Mouse (Mus musculus): ENCODE measurements around the gene Arsg. TPM values are rescaled to one million over a fixed set of nuclear protein-coding genes. Genes with fewer than 3 reads are reported as not detected.

Arsg gene
- polyA plus RNA-seq, 1 experiment from 2014 or later: 2.9 TPM

GRCm38 (mm10) chr11:109590012-109590411 is 116.8 kb downstream of the Arsg start:
- no peak for ATAC-seq (ENCODE audit: low read depth)
- no peaks in the 10 kb centered on the region for H3K27me3 ChIP-seq (ENCODE audit: control insufficient read depth, insufficient read depth, low read length)
- H3K9me3 ChIP-seq (ENCODE audit: control insufficient read depth, low read length): no peaks in the 10 kb centered on the region
- H3K4me1 ChIP-seq (ENCODE audit: control insufficient read depth, insufficient read depth, low read length): no peaks in the 10 kb centered on the region
- no peak overlapping the region for H3K9ac ChIP-seq (replicated peaks; ENCODE audit: low read depth, low read length)
- no peaks in the 10 kb centered on the region for H3K36me3 ChIP-seq (ENCODE audit: control insufficient read depth, insufficient read depth, low read length)
- no peak overlapping the region for H3K4me2 ChIP-seq (ENCODE audit: low read depth, low read length)
- 88% methylated on average over 8 of the region's 8 CpGs for WGBS
- H3K4me3 ChIP-seq (ENCODE audit: low read depth, low read length): no peak overlapping the region
- no peak overlapping the region for H3K27ac ChIP-seq (ENCODE audit: low read depth, low read length)

GRCm38 (mm10) chr11:109591511-109591910 is 118.3 kb downstream of the Arsg start:
- Histone ChIP-seq H3K4me1 (ENCODE audit: control insufficient read depth, insufficient read depth, low read length) (no peaks in the 10 kb centered on the region), H3K9me3 (ENCODE audit: control insufficient read depth, low read length) (no peaks in the 10 kb centered on the region), H3K36me3 (ENCODE audit: control insufficient read depth, insufficient read depth, low read length) (no peaks in the 10 kb centered on the region), H3K4me2 (ENCODE audit: low read depth, low read length) (no peak overlapping the region), H3K27ac (ENCODE audit: low read depth, low read length) (no peak overlapping the region), H3K4me3 (ENCODE audit: low read depth, low read length) (no peak overlapping the region), H3K27me3 (ENCODE audit: control insufficient read depth, insufficient read depth, low read length) (no peaks in the 10 kb centered on the region), H3K9ac (replicated peaks; ENCODE audit: low read depth, low read length) (no peak overlapping the region)
- no peak for ATAC-seq (ENCODE audit: low read depth)
- WGBS: 93% methylated on average over 4 of the region's 4 CpGs

GRCm38 (mm10) chr11:109593200-109593981 is 120.2 kb downstream of the Arsg start:
- Histone ChIP-seq H3K27ac (ENCODE audit: low read depth, low read length) (no peak overlapping the region), H3K27me3 (ENCODE audit: control insufficient read depth, insufficient read depth, low read length) (no peaks in the 10 kb centered on the region), H3K9me3 (ENCODE audit: control insufficient read depth, low read length) (no peaks in the 10 kb centered on the region), H3K36me3 (ENCODE audit: control insufficient read depth, insufficient read depth, low read length) (no peaks in the 10 kb centered on the region), H3K9ac (replicated peaks; ENCODE audit: low read depth, low read length) (no peak overlapping the region), H3K4me2 (ENCODE audit: low read depth, low read length) (no peak overlapping the region), H3K4me3 (ENCODE audit: low read depth, low read length) (no peak overlapping the region), H3K4me1 (ENCODE audit: control insufficient read depth, insufficient read depth, low read length) (no peaks in the 10 kb centered on the region)
- 57% methylated on average over 6 of the region's 6 CpGs for WGBS
- no peak for ATAC-seq (ENCODE audit: low read depth)

GRCm38 (mm10) chr11:109594761-109595160 is 121.6 kb downstream of the Arsg start:
- Histone ChIP-seq H3K27ac (ENCODE audit: low read depth, low read length) (no peak overlapping the region), H3K9me3 (ENCODE audit: control insufficient read depth, low read length) (no peaks in the 10 kb centered on the region), H3K9ac (replicated peaks; ENCODE audit: low read depth, low read length) (no peak overlapping the region), H3K4me1 (ENCODE audit: control insufficient read depth, insufficient read depth, low read length) (no peaks in the 10 kb centered on the region), H3K4me2 (ENCODE audit: low read depth, low read length) (no peak overlapping the region), H3K4me3 (ENCODE audit: low read depth, low read length) (no peak overlapping the region), H3K36me3 (ENCODE audit: control insufficient read depth, insufficient read depth, low read length) (no peaks in the 10 kb centered on the region), H3K27me3 (ENCODE audit: control insufficient read depth, insufficient read depth, low read length) (no peaks in the 10 kb centered on the region)
- 91% methylated on average over 8 of the region's 8 CpGs for WGBS
- ATAC-seq (ENCODE audit: low read depth): no peak

GRCm38 (mm10) chr11:109598778-109599570 is 125.8 kb downstream of the Arsg start:
- Histone ChIP-seq H3K27ac (ENCODE audit: low read depth, low read length) (no peak overlapping the region), H3K4me1 (ENCODE audit: control insufficient read depth, insufficient read depth, low read length) (no peaks in the 10 kb centered on the region), H3K36me3 (ENCODE audit: control insufficient read depth, insufficient read depth, low read length) (no peaks in the 10 kb centered on the region), H3K4me3 (ENCODE audit: low read depth, low read length) (no peak overlapping the region), H3K9ac (replicated peaks; ENCODE audit: low read depth, low read length) (no peak overlapping the region), H3K27me3 (ENCODE audit: control insufficient read depth, insufficient read depth, low read length) (no peaks in the 10 kb centered on the region), H3K9me3 (ENCODE audit: control insufficient read depth, low read length) (no peaks in the 10 kb centered on the region), H3K4me2 (ENCODE audit: low read depth, low read length) (no peak overlapping the region)
- WGBS: 89% methylated on average over 12 of the region's 12 CpGs
- ATAC-seq (ENCODE audit: low read depth): no peak

GRCm38 (mm10) chr11:109607600-109607999 is 134.4 kb downstream of the Arsg start:
- Histone ChIP-seq H3K27me3 (ENCODE audit: control insufficient read depth, insufficient read depth, low read length) (no peaks in the 10 kb centered on the region), H3K9ac (replicated peaks; ENCODE audit: low read depth, low read length) (no peak overlapping the region), H3K4me2 (ENCODE audit: low read depth, low read length) (no peak overlapping the region), H3K27ac (ENCODE audit: low read depth, low read length) (no peak overlapping the region), H3K36me3 (ENCODE audit: control insufficient read depth, insufficient read depth, low read length) (no peaks in the 10 kb centered on the region), H3K4me1 (ENCODE audit: control insufficient read depth, insufficient read depth, low read length) (peaks cover 4% of the 10 kb centered on the region; the same call in 1 of the 2 replicates), H3K9me3 (ENCODE audit: control insufficient read depth, low read length) (no peaks in the 10 kb centered on the region), H3K4me3 (ENCODE audit: low read depth, low read length) (no peak overlapping the region)
- no peak for ATAC-seq (ENCODE audit: low read depth)
- WGBS: 82% methylated on average over 6 of the region's 6 CpGs

- WGBS: 64% methylated on average over 6 of the region's 6 CpGs
- no peak overlapping the region for H3K9ac ChIP-seq (replicated peaks; ENCODE audit: low read depth, low read length)
- H3K27ac ChIP-seq (ENCODE audit: low read depth, low read length): no peak overlapping the region
- no peaks in the 10 kb centered on the region for H3K36me3 ChIP-seq (ENCODE audit: control insufficient read depth, insufficient read depth, low read length)
- no peak for ATAC-seq (ENCODE audit: low read depth)
- no peaks in the 10 kb centered on the region for H3K27me3 ChIP-seq (ENCODE audit: control insufficient read depth, insufficient read depth, low read length)
- peaks cover 4% of the 10 kb centered on the region; the same call in 1 of the 2 replicates for H3K4me1 ChIP-seq (ENCODE audit: control insufficient read depth, insufficient read depth, low read length)
- no peak overlapping the region for H3K4me2 ChIP-seq (ENCODE audit: low read depth, low read length)
- no peaks in the 10 kb centered on the region for H3K9me3 ChIP-seq (ENCODE audit: control insufficient read depth, low read length)
- H3K4me3 ChIP-seq (ENCODE audit: low read depth, low read length): no peak overlapping the region
These were observed 135.9 kb downstream of the Arsg start for GRCm38 (mm10) chr11:109608976-109609625.

- H3K4me2 ChIP-seq (ENCODE audit: low read depth, low read length): peak overlapping the region; percentile 84
- no peaks in the 10 kb centered on the region for H3K27me3 ChIP-seq (ENCODE audit: control insufficient read depth, insufficient read depth, low read length)
- 21% methylated on average over 9 of the region's 9 CpGs for WGBS
- H3K4me1 ChIP-seq (ENCODE audit: control insufficient read depth, insufficient read depth, low read length): peaks cover 4% of the 10 kb centered on the region; the same call in 1 of the 2 replicates
- no peaks in the 10 kb centered on the region for H3K36me3 ChIP-seq (ENCODE audit: control insufficient read depth, insufficient read depth, low read length)
- ATAC-seq (ENCODE audit: low read depth): no peak
- peak overlapping the region; percentile 64 for H3K4me3 ChIP-seq (ENCODE audit: low read depth, low read length)
- no peak overlapping the region for H3K27ac ChIP-seq (ENCODE audit: low read depth, low read length)
- H3K9ac ChIP-seq (replicated peaks; ENCODE audit: low read depth, low read length): peak overlapping the region; percentile 62; the same call in 1 of the 2 replicates
- no peaks in the 10 kb centered on the region for H3K9me3 ChIP-seq (ENCODE audit: control insufficient read depth, low read length)
These were observed 137.0 kb downstream of the Arsg start for GRCm38 (mm10) chr11:109610046-109610794.

All from neural tube, embryonic 14.5 days (tissue).